Mouse (Mus musculus) heart, embryonic 16.5 days (tissue): ENCODE measurements around the gene L1td1. TPM values are rescaled to one million over a fixed set of nuclear protein-coding genes. Genes with fewer than 3 reads are reported as not detected.

ENCODE experiments used
- ATAC-seq: fragments of 200-750 bp; cut with Nextera tagmentation; replicated peaks from 2 replicates; pipeline ENCODE4 v1.8.0; 2017; ENCODE audit warnings: moderate number of reproducible peaks; ENCODE audit not compliant: insufficient read depth, low FRiP score; ENCODE audit errors: extremely low read depth
- H3K27ac ChIP-seq: fragments of 300-500 bp; sonication (generic); 2 replicates; pipeline ENCODE4 v1.5.1; 2014; ENCODE audit warnings: mild to moderate bottlenecking, low read length, control low read depth, moderate library complexity
- H3K27me3 ChIP-seq: fragments of 300-500 bp; sonication (generic); 2 replicates; pipeline ENCODE4 v1.6.1; 2014; ENCODE audit warnings: low read length, mixed read lengths; ENCODE audit not compliant: control insufficient read depth, insufficient read depth
- H3K36me3 ChIP-seq: fragments of 300-500 bp; sonication (generic); 2 replicates; pipeline ENCODE4 v1.6.1; 2014; ENCODE audit not compliant: control insufficient read depth, insufficient read depth
- H3K4me1 ChIP-seq: fragments of 300-500 bp; sonication (generic); 2 replicates; pipeline ENCODE4 v1.6.1; 2014; ENCODE audit warnings: low read length, mixed read lengths; ENCODE audit not compliant: control insufficient read depth, insufficient read depth
- H3K4me2 ChIP-seq: fragments of 300-500 bp; sonication (generic); 2 replicates; pipeline ENCODE4 v1.6.1; 2014; ENCODE audit warnings: low read depth, mild to moderate bottlenecking, control low read depth, low read length
- H3K4me3 ChIP-seq: fragments of 300-500 bp; sonication (generic); 2 replicates; pipeline ENCODE4 v1.5.1; 2014; ENCODE audit warnings: mild to moderate bottlenecking, control low read depth, low read length
- H3K9ac ChIP-seq: fragments of 300-500 bp; sonication (generic); 2 replicates; pipeline ENCODE4 v1.6.1; 2014; ENCODE audit warnings: low read length, control low read depth
- H3K9me3 ChIP-seq: fragments of 300-500 bp; sonication (generic); replicated peaks from 2 replicates; pipeline ENCODE4 v1.6.1; 2016; ENCODE audit warnings: low read length; ENCODE audit not compliant: control insufficient read depth
- WGBS: fragments of 180-500 bp; shearing (Covaris S2); extraction: QIAGEN DNeasy Blood & Tissue Kit; methylation state at CpG from one replicate; pipeline ENCODE4 v1.1.7; 2014; 5-methylcytosine and 5-hydroxymethylcytosine counted together
- polyA plus RNA-seq: library from polyadenylated mRNA; unstranded; fragments of >200 nt; fragmentation: Nextera tagmentation; extraction: Ambion mirVana; gene quantifications from 2 replicates; pipeline ENCODE4 v1.2.1, GENCODE M21; 2015

The L1td1 gene
- polyA plus RNA-seq, 1 experiment from 2014 or later = not detected

DNA sequence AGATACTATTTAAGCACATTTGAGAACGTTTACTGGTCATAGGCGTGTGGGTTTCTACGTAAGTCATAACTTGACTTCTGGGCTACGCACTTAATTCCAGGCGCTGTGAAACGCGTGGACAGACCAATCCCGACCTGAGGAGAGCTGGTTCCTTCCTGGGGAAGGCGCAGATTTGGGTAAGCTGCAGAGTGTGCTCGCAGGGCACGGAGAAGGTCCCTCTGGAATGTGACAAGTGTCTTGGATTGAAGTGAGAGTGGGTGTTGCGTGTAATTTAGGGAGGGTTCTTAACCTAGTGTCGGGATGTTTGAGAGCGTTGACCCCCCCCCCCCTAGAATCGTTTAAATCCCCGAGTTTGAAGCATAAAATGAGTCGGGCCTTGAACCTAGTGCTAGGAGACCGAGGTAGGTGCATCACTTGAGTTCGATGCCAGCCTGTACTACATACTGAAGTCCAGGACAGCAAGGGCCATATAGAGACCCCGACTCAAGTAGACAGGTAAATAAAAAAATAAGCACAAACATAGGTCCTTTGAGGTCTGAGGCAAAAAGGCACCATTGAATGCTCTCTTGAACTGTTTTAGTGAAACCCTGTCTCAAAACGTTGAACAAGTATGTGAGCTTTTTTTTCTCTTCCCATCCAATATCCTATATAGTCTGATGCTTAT lies 893 bp downstream of the L1td1 start:
- H3K4me2 ChIP-seq = peak overlapping the region; percentile 62
- H3K4me1 ChIP-seq = peaks cover 13% of the 10 kb centered on the region
- H3K27ac ChIP-seq = no peak overlapping the region
- no peaks in the 10 kb centered on the region for H3K9me3 ChIP-seq
- peak overlapping the region; percentile 39; the same call in 1 of the 2 replicates for H3K9ac ChIP-seq
- H3K4me3 ChIP-seq = peak overlapping the region; percentile 40
- 4% methylated on average over 21 of the region's 21 CpGs for WGBS
- no peaks in the 10 kb centered on the region for H3K36me3 ChIP-seq
- H3K27me3 ChIP-seq = peaks cover 12% of the 10 kb centered on the region
- ATAC-seq = no peak

DNA sequence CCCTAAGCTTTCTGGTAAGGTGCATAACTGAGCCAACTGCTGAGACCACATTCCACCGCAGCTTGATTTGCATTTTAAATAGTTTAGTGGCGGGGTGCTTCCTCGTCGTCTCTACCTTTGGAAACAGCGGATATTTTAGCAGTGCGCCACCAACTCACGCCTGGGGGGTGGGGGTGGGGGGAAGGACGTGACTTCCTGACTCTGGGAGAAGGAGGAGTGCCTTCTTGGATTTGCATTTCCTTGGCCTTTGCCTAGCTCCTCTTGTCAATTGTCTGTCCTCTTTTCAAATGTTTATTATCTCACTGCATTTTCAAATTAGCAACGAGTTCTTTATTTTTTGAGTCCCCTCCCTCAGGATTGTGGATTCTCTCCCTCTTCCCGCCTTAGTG lies 1.4 kb downstream of the L1td1 start:
- no peaks in the 10 kb centered on the region for H3K36me3 ChIP-seq
- peaks cover 13% of the 10 kb centered on the region for H3K4me1 ChIP-seq
- H3K27ac ChIP-seq = no peak overlapping the region
- peaks cover 12% of the 10 kb centered on the region for H3K27me3 ChIP-seq
- peak overlapping the region; percentile 40 for H3K4me3 ChIP-seq
- WGBS = 4% methylated on average over 10 of the region's 10 CpGs
- H3K9ac ChIP-seq = peak overlapping the region; percentile 51
- ATAC-seq = no peak
- H3K9me3 ChIP-seq = no peaks in the 10 kb centered on the region
- H3K4me2 ChIP-seq = peak overlapping the region; percentile 62

DNA sequence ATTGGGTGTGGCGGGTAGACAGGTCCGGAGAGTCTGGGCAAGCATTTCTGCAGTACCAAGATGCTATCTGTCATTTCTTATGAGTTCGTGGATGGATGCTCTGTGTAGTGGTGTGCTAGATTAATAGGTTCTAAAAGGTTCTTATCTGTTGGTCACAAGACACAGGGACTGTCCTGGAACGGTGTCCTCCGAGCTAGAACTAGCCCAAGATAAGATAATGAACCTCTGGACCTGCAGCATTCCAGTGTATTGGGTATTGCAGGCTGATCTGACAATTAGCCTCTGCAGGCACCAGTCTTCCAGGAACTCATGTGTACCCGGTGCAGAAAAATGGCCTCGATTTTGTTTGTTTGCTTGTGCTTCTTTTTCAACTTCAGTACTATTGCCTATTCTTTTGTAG lies 2.2 kb downstream of the L1td1 start:
- H3K4me2 ChIP-seq = no peak overlapping the region; the same call in 1 of the 2 replicates
- WGBS = 46% methylated on average over 7 of the region's 7 CpGs
- H3K36me3 ChIP-seq = no peaks in the 10 kb centered on the region
- ATAC-seq = no peak
- H3K27me3 ChIP-seq = peaks cover 12% of the 10 kb centered on the region
- H3K9ac ChIP-seq = no peak overlapping the region
- H3K9me3 ChIP-seq = no peaks in the 10 kb centered on the region
- H3K4me1 ChIP-seq = peaks cover 13% of the 10 kb centered on the region
- no peak overlapping the region for H3K27ac ChIP-seq
- no peak overlapping the region for H3K4me3 ChIP-seq

DNA sequence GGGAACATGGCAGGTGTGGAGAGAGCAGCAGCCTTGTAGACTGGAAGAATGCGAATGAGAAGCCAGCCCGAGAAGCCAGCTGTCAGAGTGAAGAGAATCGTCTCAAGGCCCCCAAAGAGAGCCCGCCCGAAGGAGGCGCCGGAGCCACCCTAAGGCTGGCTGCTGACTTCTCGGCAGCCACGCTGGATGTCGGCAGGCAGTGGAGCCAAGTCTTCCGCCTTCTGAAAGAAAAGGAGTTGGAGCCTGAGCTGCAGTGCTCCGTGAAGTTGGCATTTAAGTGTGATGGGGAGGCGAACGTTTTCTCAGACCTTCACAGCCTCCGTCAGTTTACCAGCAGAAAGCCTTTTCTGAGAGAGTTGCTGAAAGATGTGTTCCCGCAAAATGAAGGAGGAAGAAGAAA lies 7.1 kb downstream of the L1td1 start:
- H3K36me3 ChIP-seq = no peaks in the 10 kb centered on the region
- H3K9ac ChIP-seq = no peak overlapping the region
- WGBS = 93% methylated on average over 16 of the region's 16 CpGs
- H3K4me3 ChIP-seq = no peak overlapping the region
- no peak overlapping the region for H3K4me2 ChIP-seq
- peaks cover 5% of the 10 kb centered on the region for H3K27me3 ChIP-seq
- ATAC-seq = no peak
- no peak overlapping the region for H3K27ac ChIP-seq
- no peaks in the 10 kb centered on the region for H3K4me1 ChIP-seq
- no peaks in the 10 kb centered on the region for H3K9me3 ChIP-seq

DNA sequence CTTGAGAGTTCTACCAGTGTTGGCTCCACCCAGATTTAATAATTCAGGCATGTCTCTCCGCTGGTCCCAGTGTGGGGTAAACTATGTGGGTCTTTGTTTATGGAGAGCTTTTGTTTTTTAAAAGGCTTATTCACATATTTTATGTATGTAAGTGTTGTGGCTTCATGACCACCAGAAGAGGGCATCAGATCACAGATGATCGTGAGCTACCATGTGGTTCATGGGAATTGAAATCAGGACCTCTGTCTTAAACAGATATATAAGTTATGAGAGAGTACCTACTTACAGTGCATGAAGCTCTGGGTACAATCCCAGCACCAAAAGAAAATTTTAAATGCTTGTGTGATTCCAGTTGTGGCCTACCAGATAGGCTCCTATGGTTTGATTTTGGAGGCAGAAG lies 13.2 kb downstream of the L1td1 start:
- no peak overlapping the region for H3K27ac ChIP-seq
- H3K4me1 ChIP-seq = no peaks in the 10 kb centered on the region
- WGBS = 42% methylated on average over 2 of the region's 2 CpGs
- ATAC-seq = no peak
- H3K36me3 ChIP-seq = no peaks in the 10 kb centered on the region
- no peak overlapping the region for H3K4me3 ChIP-seq
- H3K4me2 ChIP-seq = no peak overlapping the region
- H3K9ac ChIP-seq = no peak overlapping the region
- H3K27me3 ChIP-seq = no peaks in the 10 kb centered on the region
- H3K9me3 ChIP-seq = no peaks in the 10 kb centered on the region

DNA sequence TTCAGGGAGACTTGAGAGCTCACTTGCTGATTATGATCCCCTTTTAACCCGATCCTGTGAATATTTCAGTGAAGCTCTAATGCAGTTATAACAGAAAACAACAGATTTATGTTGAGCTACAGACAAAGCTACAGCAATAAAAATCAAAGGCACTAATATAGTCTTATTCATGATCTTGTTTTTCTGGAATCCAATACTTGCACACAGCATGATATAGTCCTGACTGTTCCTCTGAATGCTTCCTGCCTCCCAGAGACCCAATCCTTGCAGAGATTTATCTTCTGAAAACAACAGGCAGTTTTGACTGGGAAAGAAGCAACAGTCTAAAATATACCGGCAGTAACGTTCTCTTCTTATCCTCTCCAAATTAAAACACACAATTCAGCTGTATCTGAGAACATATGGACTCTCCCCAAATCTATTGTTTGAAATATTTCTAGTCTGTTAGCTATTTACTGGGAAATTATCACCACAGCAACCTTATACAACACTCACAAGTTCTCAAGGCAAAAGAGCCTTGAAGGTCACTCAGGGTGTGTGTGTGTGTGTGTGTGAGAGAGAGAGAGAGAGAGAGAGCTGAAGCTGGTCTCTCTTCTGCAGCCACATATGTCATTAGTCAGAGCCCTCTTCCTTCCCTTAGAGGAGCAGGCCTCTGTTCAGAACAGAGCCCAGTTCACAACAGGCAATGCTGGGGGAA lies 16.8 kb downstream of the L1td1 start:
- ATAC-seq = no peak

DNA sequence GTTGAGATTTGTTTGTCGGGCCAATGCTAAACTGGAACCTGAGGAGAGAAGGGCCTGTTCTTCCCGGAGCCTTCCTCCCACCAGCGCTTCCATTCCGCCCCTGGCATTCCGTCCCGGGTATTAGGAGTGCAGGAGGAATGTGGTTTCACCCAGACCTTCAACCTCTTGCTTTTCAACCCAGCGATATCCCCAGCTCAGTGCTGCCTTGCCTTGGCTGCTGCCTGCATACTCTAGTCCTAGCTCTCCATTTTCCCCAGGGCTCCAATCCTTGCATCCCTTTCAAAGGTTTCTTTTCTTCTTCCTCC lies 17.3 kb downstream of the L1td1 start:
- Histone ChIP-seq H3K4me1 (no peaks in the 10 kb centered on the region), H3K27me3 (no peaks in the 10 kb centered on the region), H3K36me3 (no peaks in the 10 kb centered on the region), H3K4me3 (no peak overlapping the region), H3K27ac (no peak overlapping the region), H3K9ac (no peak overlapping the region), H3K4me2 (no peak overlapping the region), H3K9me3 (no peaks in the 10 kb centered on the region)
- 0 out of 2 replicates have a peak, but pooled peaks have one; percentile 37 for ATAC-seq
- WGBS = 22% methylated on average over 7 of the region's 7 CpGs

More for the DNA sequence above, 16.8 kb downstream of the L1td1 start:
- H3K4me2 ChIP-seq = no peak overlapping the region
- H3K4me3 ChIP-seq = no peak overlapping the region
- H3K9me3 ChIP-seq = no peaks in the 10 kb centered on the region
- WGBS = 58% methylated on average over 3 of the region's 3 CpGs
- H3K9ac ChIP-seq = no peak overlapping the region
- H3K4me1 ChIP-seq = no peaks in the 10 kb centered on the region
- H3K27ac ChIP-seq = no peak overlapping the region
- no peaks in the 10 kb centered on the region for H3K36me3 ChIP-seq
- no peaks in the 10 kb centered on the region for H3K27me3 ChIP-seq

DNA sequence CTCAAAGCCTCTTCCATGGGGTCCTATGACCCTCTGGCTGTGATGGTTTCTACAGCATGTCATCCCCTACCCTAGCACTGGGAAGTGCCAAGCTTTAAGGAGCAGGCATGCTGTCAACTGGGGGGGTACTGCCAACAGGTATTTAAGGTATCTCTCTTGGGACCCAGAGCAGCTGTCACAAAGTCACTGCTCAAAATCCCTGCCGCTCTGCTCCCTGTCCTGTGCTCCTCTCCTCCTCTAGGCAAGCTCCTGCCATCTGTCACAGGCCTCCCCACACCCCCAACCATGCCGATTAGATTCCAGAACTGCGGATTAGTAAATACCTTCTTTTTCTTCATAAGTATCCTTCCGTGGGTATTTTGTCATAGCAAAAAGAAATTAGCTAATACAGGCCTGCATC lies 27.9 kb downstream of the L1td1 start:
- Histone ChIP-seq H3K4me2 (no peak overlapping the region), H3K36me3 (no peaks in the 10 kb centered on the region), H3K9me3 (no peaks in the 10 kb centered on the region), H3K27me3 (no peaks in the 10 kb centered on the region), H3K9ac (no peak overlapping the region), H3K4me3 (no peak overlapping the region), H3K4me1 (no peaks in the 10 kb centered on the region), H3K27ac (no peak overlapping the region)
- ATAC-seq = no peak
- WGBS = 69% methylated on average over 4 of the region's 4 CpGs

DNA sequence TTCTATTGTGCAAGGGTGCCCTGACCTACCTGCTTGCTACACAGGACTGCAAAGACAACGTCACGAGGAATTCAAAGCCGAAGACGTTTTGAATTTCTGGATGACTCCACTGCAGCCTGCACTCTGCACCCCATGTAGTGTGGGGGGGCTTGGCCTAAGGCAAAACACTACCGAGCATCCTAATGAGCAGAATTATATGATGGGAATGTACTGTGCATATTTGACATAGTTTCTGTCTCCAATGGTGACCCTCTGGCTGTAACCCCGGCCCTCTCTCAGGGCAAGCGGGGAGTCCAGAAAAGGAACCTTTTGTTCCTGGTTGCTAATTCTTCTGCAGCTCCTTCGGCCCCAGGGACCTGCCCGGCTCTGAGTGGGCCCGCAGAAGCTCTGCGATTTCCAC lies 29.6 kb downstream of the L1td1 start:
- 70% methylated on average over 11 of the region's 11 CpGs for WGBS
- Histone ChIP-seq H3K27ac (no peak overlapping the region), H3K9ac (no peak overlapping the region), H3K9me3 (no peaks in the 10 kb centered on the region), H3K4me2 (no peak overlapping the region), H3K36me3 (no peaks in the 10 kb centered on the region), H3K4me1 (no peaks in the 10 kb centered on the region), H3K27me3 (no peaks in the 10 kb centered on the region), H3K4me3 (no peak overlapping the region)
- ATAC-seq = no peak
